Mouse (Mus musculus) testis, adult 2 months (tissue): ENCODE data around the gene Egfem1.

Experiments used
- CTCF ChIP-seq: fragments of 200-500 bp; IDR thresholded peaks from 2 replicates; pipeline ENCODE4 v1.5.1; 2012; ENCODE audit warnings: low read depth, mild to moderate bottlenecking, inconsistent platforms, low read length, moderate library complexity; ENCODE audit not compliant: control insufficient read depth, insufficient read depth, insufficient replicate concordance
- POLR2A ChIP-seq: fragments of 200-500 bp; IDR thresholded peaks from 2 replicates; pipeline ENCODE4 v1.6.1; 2012; ENCODE audit warnings: low read depth, mild to moderate bottlenecking, inconsistent platforms, low read length, moderate library complexity; ENCODE audit not compliant: control insufficient read depth

- TF ChIP-seq CTCF (no peak), POLR2A (no peak)
These were observed 585.0 kb downstream of the Egfem1 start for GRCm38 (mm10) chr3:29666796-29667195.
